Comparison of ENCODE assay signal across 10 mouse cellular contexts in genomic region chr16:97670131-97671038, GRCm38 (mm10). TPM values are rescaled to one million over a fixed set of nuclear protein-coding genes. Genes with fewer than 3 reads are reported as not detected.
A peak's percentile ranks its signal among the peaks of the same experiment; 100 is the strongest.
DNase-seq lines count a peak whose midpoint lies in the region; ATAC-seq and TF ChIP-seq lines count a peak whose summit lies in the region.
"Had no signal": no experiment of that assay in that cellular context is flagged by ENCODE, and none has a peak within 500 bp of the region (broad histone marks: within the 10 kb centered on the region; RNA-seq: fewer than 3 reads in every experiment).

No protein-coding gene starts in this region.

- H3K27ac ChIP-seq in heart, postnatal 0 days (ENCODE audit: low read depth): no peak overlapping the region
- no peak overlapping the region for H3K27ac ChIP-seq in intestine, embryonic 14.5 days (ENCODE audit: low read depth)
- no peak overlapping the region for H3K27ac ChIP-seq in limb, embryonic 13.5 days
- H3K27ac ChIP-seq: macrophage had no signal

- no peaks in the 10 kb centered on the region for H3K9me3 ChIP-seq in heart, postnatal 0 days (replicated peaks; ENCODE audit: control insufficient read depth, low read length)
- no peaks in the 10 kb centered on the region for H3K9me3 ChIP-seq in intestine, embryonic 14.5 days (ENCODE audit: control insufficient read depth, low read length)
- H3K9me3 ChIP-seq in limb, embryonic 13.5 days: no peaks in the 10 kb centered on the region

- no peak for ATAC-seq in heart, postnatal 0 days (ENCODE audit: insufficient read depth, low read depth)
- peak; percentile 54; the same call in 1 of the 2 replicates for ATAC-seq in intestine, embryonic 14.5 days (replicated peaks; ENCODE audit: low FRiP score, low TSS enrichment, low read depth)
- ATAC-seq in limb, embryonic 13.5 days (ENCODE audit: low FRiP score, low read depth): peak; percentile 35; the same call in 1 of the 2 replicates

- H3K4me2 ChIP-seq in heart, postnatal 0 days (ENCODE audit: low read depth, low read length): no peak overlapping the region
- H3K4me2 ChIP-seq in intestine, embryonic 14.5 days (ENCODE audit: low read length): no peak overlapping the region
- H3K4me2 ChIP-seq in limb, embryonic 13.5 days (replicated peaks): no peak overlapping the region

- H3K4me1 ChIP-seq in heart, postnatal 0 days (ENCODE audit: control insufficient read depth, insufficient read depth): no peaks in the 10 kb centered on the region
- H3K4me1 ChIP-seq in intestine, embryonic 14.5 days (replicated peaks; ENCODE audit: control insufficient read depth, insufficient read depth, low read length): 0 out of 2 replicates have a peak, but pooled peaks cover 3% of the 10 kb centered on the region
- no peaks in the 10 kb centered on the region for H3K4me1 ChIP-seq in limb, embryonic 13.5 days

- peak; percentile 36 for TF ChIP-seq CTCF in heart, postnatal 0 days (IDR thresholded peaks at IDR 0.05; ENCODE audit: low read depth)

- TF ChIP-seq EP300 in heart, postnatal 0 days (IDR thresholded peaks at IDR 0.05; ENCODE audit: low read depth): no peak

- 68% methylated on average over 8 of the region's 8 CpGs for WGBS in heart, postnatal 0 days
- 56% methylated on average over 8 of the region's 8 CpGs for WGBS in intestine, embryonic 14.5 days
- 62% methylated on average over 8 of the region's 8 CpGs for WGBS in limb, embryonic 13.5 days

- no peak overlapping the region for H3K4me3 ChIP-seq in heart, postnatal 0 days (ENCODE audit: low read depth, low read length)
- no peak overlapping the region for H3K4me3 ChIP-seq in intestine, embryonic 14.5 days (ENCODE audit: low read depth, low read length)
- no peak overlapping the region for H3K4me3 ChIP-seq in limb, embryonic 13.5 days

- H3K36me3 ChIP-seq in heart, postnatal 0 days (replicated peaks; ENCODE audit: control insufficient read depth, insufficient read depth, low read length): no peaks in the 10 kb centered on the region
- no peaks in the 10 kb centered on the region for H3K36me3 ChIP-seq in intestine, embryonic 14.5 days (ENCODE audit: control insufficient read depth, insufficient read depth, low read length)
- no peaks in the 10 kb centered on the region for H3K36me3 ChIP-seq in limb, embryonic 13.5 days

- H3K9ac ChIP-seq in heart, postnatal 0 days (replicated peaks; ENCODE audit: low read depth, low read length): no peak overlapping the region
- no peak overlapping the region for H3K9ac ChIP-seq in intestine, embryonic 14.5 days (ENCODE audit: low read length)
- no peak overlapping the region for H3K9ac ChIP-seq in limb, embryonic 13.5 days

- DNase-seq in heart, postnatal 0 days (ENCODE audit: low spot score): no peak
- no peak for DNase-seq in heart, adult 9 months (ENCODE audit: low spot score in 2 of 2)
- DNase-seq in R1 (ENCODE audit: low read depth, low spot score): peak; percentile 28
- peak; percentile 63 for DNase-seq in intestine, embryonic 14.5 days (ENCODE audit: low spot score)
- no peak for DNase-seq in T-cell, adult 2 months (ENCODE audit: low spot score)
- no peak for DNase-seq in adrenal gland, postnatal 4 days (ENCODE audit: low spot score in 2 of 2)
- DNase-seq in urinary bladder, postnatal 25 days (ENCODE audit: low spot score): no peak

- H3K27me3 ChIP-seq in heart, postnatal 0 days (ENCODE audit: control insufficient read depth, insufficient read depth, low read length): no peaks in the 10 kb centered on the region
- H3K27me3 ChIP-seq in intestine, embryonic 14.5 days (replicated peaks; ENCODE audit: control insufficient read depth, insufficient read depth, low read length): no peaks in the 10 kb centered on the region
- no peaks in the 10 kb centered on the region for H3K27me3 ChIP-seq in limb, embryonic 13.5 days

RNA-seq across cellular contexts. Expression of gene Tmprss2, which starts 59.4 kb away (rescaled TPM):
- 0.19 and 7.1 TPM in 2 replicates for total RNA-seq in heart, postnatal 0 days (2014; rRNA removed; ENCODE audit: low replicate concordance)
- 0.11 and 0.21 TPM in 2 replicates for polyA plus RNA-seq in heart, postnatal 0 days (2015; fragmentation: Nextera tagmentation; extraction: Ambion mirVana)
- polyA plus RNA-seq in intestine, embryonic 14.5 days (2014; fragmentation: Nextera tagmentation; extraction: Ambion mirVana): 25.5 and 25.9 TPM in 2 replicates
- 0.72 and 1.4 TPM in 2 replicates for polyA plus RNA-seq in limb, embryonic 13.5 days (2015; fragmentation: Nextera tagmentation; extraction: Ambion mirVana)
- total RNA-seq in adrenal gland, postnatal 4 days (2021): 10 to 100 TPM in 1 of 2 experiments, under 1 TPM in 1; 0.82 to 11.3 TPM
- total RNA-seq: MEL had no signal
- polyA plus RNA-seq: macrophage had no signal

Comparison
In these comparisons a context has a peak if more than half of its experiments do, and no peak if none do; other contexts are left out.
1. DNase-seq: peak in R1 (single experiment) and intestine, embryonic 14.5 days (single experiment); none in heart, postnatal 0 days (single experiment), heart, adult 9 months (0 of 2), T-cell, adult 2 months (single experiment), adrenal gland, postnatal 4 days (0 of 2) and urinary bladder, postnatal 25 days (single experiment).
2. RNA of gene Tmprss2, which starts 59.4 kb away (polyA plus RNA-seq): 25.5 to 25.9 TPM in intestine, embryonic 14.5 days; 0.72 to 1.4 TPM in limb, embryonic 13.5 days and 0.11 to 0.21 TPM in heart, postnatal 0 days; every median in the first group is over 10 times any median in the second.